Mouse (Mus musculus) bone marrow macrophage, adult 2 months (primary cell): ENCODE measurements at regions not wholly inside any gene's neighbourhood (a gene's known extent, or its start where the extent isn't known, plus 50 kb on each side); places are given as distances from the start of the nearest gene placed in this dataset.

Experiments
- CTCF ChIP-seq: IDR thresholded peaks from 2 replicates; pipeline ENCODE4 v1.5.1; 2012; ENCODE audit warnings: low read depth, mild to moderate bottlenecking, low read length, moderate library complexity
- POLR2A ChIP-seq: IDR thresholded peaks from 2 replicates; pipeline ENCODE4 v1.6.1; 2012; ENCODE audit warnings: mild to moderate bottlenecking, low read depth, low read length, borderline replicate concordance

DNA sequence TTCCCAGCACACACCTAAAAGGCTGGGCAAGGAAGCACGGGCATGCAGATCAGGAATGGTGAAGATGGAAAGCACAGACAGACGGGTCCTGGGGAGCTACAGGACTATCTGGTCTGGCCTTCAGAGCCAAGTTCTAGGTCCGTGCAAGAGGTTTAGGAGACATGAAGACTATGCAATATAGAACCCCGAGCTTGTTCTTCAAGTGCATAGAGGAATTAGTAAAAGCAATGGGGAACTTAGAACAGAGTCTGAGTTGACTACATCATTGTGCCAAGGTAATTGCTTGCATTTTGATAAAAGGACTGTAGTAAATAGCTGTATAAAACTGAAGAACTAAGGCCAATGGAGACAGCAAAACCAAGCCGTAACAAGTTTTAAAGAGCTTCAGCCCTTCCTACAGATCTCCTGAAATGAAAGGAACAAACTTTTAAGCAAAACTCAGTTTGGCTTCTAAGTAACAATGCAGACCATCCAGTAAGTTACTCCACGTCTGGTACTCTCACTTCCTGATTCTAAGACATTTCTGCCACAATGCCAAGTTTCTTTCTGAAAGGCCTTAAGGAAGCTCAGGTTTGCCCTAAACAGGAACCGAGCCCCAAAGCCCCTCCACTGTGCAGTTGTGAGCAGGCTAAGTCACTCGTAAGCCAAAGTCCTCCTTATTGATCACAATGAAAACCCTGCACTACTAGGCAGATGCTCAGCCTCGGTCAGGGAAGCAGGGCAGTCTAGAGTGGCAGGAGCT is 234.0 kb upstream of the Smim15 start:
- TF ChIP-seq CTCF (no peak), POLR2A (no peak)
